Mouse (Mus musculus) ES-Bruce4 (cell line): ENCODE measurements around the gene 1700088E04Rik. TPM values are rescaled to one million over a fixed set of nuclear protein-coding genes. Genes with fewer than 3 reads are reported as not detected.

Experiments used
- H3K27ac ChIP-seq: 2 replicates; pipeline ENCODE4 v1.5.1; 2012; ENCODE audit warnings: low read length, inconsistent platforms; ENCODE audit not compliant: insufficient read depth
- H3K27me3 ChIP-seq: 2 replicates; pipeline ENCODE4 v1.6.1; 2012; ENCODE audit warnings: mild to moderate bottlenecking, low read length, inconsistent platforms; ENCODE audit not compliant: control insufficient read depth, poor library complexity, insufficient read depth, severe bottlenecking
- H3K36me3 ChIP-seq: 2 replicates; pipeline ENCODE4 v1.6.1; 2012; ENCODE audit warnings: inconsistent platforms, mild to moderate bottlenecking, low read length, moderate library complexity; ENCODE audit not compliant: control insufficient read depth, poor library complexity, insufficient read depth, severe bottlenecking
- H3K4me1 ChIP-seq: one replicate; pipeline ENCODE4 v1.8.1; 2011; ENCODE audit warnings: low read length; ENCODE audit not compliant: control insufficient read depth, insufficient read depth
- H3K4me3 ChIP-seq: 2 replicates; pipeline ENCODE4 v1.5.1; 2011; ENCODE audit warnings: low read depth, mild to moderate bottlenecking, low read length
- H3K9ac ChIP-seq: 2 replicates; pipeline ENCODE4 v1.6.1; 2012; ENCODE audit warnings: low read depth, mild to moderate bottlenecking, inconsistent platforms; ENCODE audit not compliant: poor library complexity, severe bottlenecking
- H3K9me3 ChIP-seq: replicated peaks from 2 replicates; pipeline ENCODE4 v1.6.1; 2012; ENCODE audit warnings: mild to moderate bottlenecking, low read length, inconsistent platforms; ENCODE audit not compliant: control insufficient read depth, poor library complexity, insufficient read depth, severe bottlenecking
- CTCF ChIP-seq: IDR thresholded peaks from one replicate; pipeline ENCODE4 v1.8.1; 2011; ENCODE audit warnings: low read depth, low read length
- EP300 ChIP-seq: IDR thresholded peaks from 2 replicates; pipeline ENCODE4 v1.6.1; 2011; ENCODE audit warnings: low read depth, low read length; ENCODE audit not compliant: insufficient read depth
- POLR2A ChIP-seq: IDR thresholded peaks from one replicate; pipeline ENCODE4 v1.8.1; 2011; ENCODE audit warnings: low read length; ENCODE audit not compliant: insufficient read depth
- polyA plus RNA-seq: library from polyadenylated mRNA; stranded (reverse); fragments of >200 nt; gene quantifications from 2 replicates; pipeline ENCODE4 v1.2.4, GENCODE M21; 2011; ENCODE audit warnings: low read depth; ENCODE audit not compliant: missing spikeins, insufficient read depth, insufficient read length

The 1700088E04Rik gene
- polyA plus RNA-seq, 1 experiment = 1.4 TPM

DNA sequence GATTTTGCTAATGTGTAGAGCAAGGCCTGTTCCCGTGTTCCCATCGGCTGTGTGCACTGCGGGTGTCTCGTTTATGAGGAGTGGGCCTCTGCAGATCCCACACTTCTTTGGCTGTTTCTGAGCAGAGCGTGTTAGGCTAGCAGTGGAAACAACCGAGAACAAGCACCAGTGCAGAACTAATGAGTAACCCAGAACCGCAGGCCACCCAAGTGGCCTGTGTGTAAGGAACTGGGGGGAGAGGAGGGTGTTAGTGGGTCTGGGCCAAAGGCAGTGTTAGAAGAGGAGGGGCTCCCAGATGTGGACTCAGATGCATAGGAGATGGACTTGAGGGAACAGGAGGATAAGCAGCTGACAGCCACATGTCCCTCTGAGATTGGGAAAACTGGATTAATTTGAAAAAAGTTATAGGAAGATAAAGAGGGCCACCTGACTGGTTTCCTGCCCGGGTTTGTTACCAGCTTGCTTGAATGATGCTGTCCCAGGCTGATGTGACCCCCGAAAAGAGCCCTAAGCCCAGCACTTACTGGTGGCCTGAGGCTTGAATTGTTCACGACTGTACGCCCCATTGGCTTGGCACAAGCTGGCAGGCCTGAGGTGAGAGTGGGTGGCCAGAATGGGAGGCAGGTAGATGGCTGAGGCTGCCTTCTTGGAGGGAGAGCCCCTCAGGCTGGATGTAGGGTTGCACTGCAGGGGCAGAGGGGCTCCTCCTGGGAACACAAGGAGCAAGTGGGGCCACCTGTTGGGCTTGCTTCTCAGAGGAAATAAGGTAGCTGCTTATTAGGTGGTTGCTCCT, 5.1 kb downstream of the 1700088E04Rik start:
- H3K9me3 ChIP-seq = no peaks in the 10 kb centered on the region
- TF ChIP-seq EP300 (no peak), CTCF (no peak), POLR2A (no peak)
- no peak overlapping the region for H3K27ac ChIP-seq
- H3K27me3 ChIP-seq = no peaks in the 10 kb centered on the region
- peaks cover 2% of the 10 kb centered on the region for H3K4me1 ChIP-seq
- H3K9ac ChIP-seq = no peak overlapping the region
- no peak overlapping the region for H3K4me3 ChIP-seq
- no peaks in the 10 kb centered on the region for H3K36me3 ChIP-seq

DNA sequence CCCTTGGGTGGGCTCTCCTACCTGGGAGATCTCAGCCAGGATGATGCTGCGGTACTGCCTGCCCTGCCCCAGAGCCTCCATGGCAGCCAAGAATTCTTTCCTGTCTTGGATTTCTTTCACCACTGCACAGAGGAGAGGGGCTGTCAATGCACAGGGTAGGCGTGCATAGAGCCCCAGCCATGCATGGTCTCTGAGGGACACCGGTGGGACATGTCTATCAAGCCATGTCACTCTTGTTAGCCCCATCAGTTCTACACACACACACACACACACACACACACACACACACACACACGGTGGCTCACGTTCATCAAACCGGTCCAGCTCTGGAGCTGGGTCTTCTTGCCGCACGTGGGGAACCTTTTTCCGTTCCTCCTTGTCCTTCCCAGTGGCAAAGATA, 5.7 kb downstream of the 1700088E04Rik start:
- H3K4me1 ChIP-seq = peaks cover 2% of the 10 kb centered on the region
- H3K36me3 ChIP-seq = no peaks in the 10 kb centered on the region
- H3K9me3 ChIP-seq = no peaks in the 10 kb centered on the region
- no peaks in the 10 kb centered on the region for H3K27me3 ChIP-seq
- H3K4me3 ChIP-seq = no peak overlapping the region
- H3K27ac ChIP-seq = no peak overlapping the region
- H3K9ac ChIP-seq = no peak overlapping the region
- TF ChIP-seq CTCF (no peak), EP300 (no peak), POLR2A (no peak)

DNA sequence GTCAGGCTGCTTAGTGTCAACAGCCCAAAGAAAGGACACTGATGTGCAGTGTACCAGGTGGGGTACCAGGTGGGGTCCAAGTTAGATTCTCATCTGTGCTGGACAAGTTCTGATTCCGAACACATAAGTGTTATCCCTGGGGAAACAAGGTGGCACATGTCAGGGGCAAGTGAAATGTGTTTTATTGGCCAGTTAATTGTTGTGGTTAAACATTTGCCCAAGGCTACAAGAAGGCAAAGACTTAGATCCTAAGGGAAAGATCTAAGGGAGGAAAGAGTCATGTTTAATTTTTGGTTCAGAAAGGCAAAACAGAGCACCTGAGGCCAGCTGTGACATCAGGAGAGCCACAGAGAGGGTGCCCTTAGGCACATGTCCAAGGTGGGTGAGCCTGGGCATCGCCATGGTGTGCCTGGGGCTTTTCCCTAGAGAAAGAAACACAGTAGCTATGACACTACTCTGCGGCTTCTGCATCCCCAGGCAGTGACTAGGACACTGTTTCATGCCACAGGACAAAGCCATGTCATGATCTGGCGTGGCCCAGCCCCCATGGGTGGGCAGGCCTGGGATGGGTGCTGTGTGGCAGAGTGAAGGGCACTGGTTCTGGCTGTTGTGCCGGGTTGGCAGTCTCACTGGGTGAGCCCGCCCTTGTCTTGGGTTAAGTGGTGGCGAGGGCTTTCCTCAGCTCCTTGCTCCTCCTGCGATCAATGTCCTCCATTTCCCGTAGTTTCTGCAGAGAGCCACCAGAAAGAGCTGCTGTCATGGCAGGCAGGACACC, 6.4 kb downstream of the 1700088E04Rik start:
- Histone ChIP-seq H3K27ac (no peak overlapping the region), H3K36me3 (no peaks in the 10 kb centered on the region), H3K4me3 (no peak overlapping the region), H3K9me3 (no peaks in the 10 kb centered on the region), H3K4me1 (peaks cover 2% of the 10 kb centered on the region), H3K9ac (no peak overlapping the region), H3K27me3 (no peaks in the 10 kb centered on the region)
- TF ChIP-seq POLR2A = no peak
- no peak for TF ChIP-seq EP300

DNA sequence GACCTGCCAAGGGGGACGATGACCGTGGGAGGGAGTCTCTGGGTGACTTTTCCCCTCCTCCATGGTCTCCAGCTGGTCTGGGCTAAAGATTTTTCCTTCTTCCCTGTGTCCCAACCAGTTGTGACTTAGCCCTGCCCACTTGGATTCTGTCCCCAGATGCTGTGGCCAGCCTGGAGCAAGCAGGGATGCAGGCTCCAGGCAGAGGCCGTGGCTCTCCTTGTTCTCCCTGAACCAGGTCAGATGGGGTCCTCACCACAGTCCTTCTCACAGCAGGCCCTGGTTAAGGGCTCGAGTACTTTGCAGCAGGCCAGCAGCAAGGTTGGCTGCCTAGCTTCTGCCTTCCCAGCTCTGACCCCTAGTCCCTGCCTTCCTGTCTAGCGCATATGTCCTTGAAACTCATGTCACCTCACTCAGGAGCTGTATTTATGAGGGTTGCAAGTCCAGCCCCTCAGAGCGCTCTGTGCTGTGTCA, 7.8 kb downstream of the 1700088E04Rik start:
- TF ChIP-seq CTCF = no peak
- no peak for TF ChIP-seq POLR2A
- no peak for TF ChIP-seq EP300
- Histone ChIP-seq H3K36me3 (no peaks in the 10 kb centered on the region), H3K4me3 (no peak overlapping the region), H3K9me3 (no peaks in the 10 kb centered on the region), H3K9ac (no peak overlapping the region), H3K4me1 (peaks cover 2% of the 10 kb centered on the region), H3K27ac (no peak overlapping the region), H3K27me3 (no peaks in the 10 kb centered on the region)

DNA sequence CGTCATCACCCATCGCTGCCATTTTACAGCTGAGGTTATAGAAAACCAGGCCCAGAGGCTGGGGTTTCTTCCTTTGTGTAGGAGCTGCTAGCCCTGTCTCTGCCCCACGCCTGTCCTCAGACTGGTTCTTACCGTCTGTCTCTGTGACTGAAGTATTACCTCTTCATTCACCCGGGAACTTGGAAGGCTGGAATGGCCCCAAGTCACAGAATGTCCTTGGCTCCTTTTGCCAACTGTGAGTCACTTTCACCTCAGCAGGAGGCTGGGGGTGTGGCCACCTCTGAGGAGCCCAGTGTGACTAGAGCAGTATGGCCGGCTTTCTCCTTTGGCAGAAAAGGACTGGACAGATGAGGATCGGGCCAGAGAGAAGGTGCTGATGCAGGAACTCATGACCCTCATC, 9.6 kb downstream of the 1700088E04Rik start:
- Histone ChIP-seq H3K9ac (no peak overlapping the region), H3K27ac (no peak overlapping the region), H3K4me3 (no peak overlapping the region), H3K4me1 (peaks cover 2% of the 10 kb centered on the region), H3K36me3 (no peaks in the 10 kb centered on the region), H3K9me3 (no peaks in the 10 kb centered on the region), H3K27me3 (no peaks in the 10 kb centered on the region)
- TF ChIP-seq POLR2A (no peak), CTCF (no peak), EP300 (no peak)

DNA sequence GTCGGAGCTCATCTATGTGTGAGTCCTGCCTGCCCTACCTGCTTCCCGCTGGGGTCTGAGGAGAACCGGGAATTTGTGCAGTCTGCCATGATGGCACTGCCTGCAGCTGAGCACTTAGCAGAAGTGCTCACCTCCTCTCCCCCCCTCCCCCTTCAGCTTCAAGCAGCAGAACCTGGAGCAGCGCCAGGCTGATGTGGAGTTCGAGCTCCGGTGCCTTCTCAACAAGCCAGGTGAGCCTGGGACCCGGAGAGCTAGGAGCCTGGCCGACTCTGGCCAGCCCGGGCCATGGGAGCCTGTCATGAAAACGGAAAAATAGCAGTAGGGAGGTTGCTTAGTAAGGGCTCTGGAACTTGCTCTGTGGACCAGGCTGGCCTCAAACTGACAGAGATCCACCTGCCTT, 10.3 kb downstream of the 1700088E04Rik start:
- Histone ChIP-seq H3K4me1 (peaks cover 2% of the 10 kb centered on the region), H3K36me3 (no peaks in the 10 kb centered on the region), H3K27ac (no peak overlapping the region), H3K4me3 (no peak overlapping the region), H3K27me3 (no peaks in the 10 kb centered on the region), H3K9ac (no peak overlapping the region), H3K9me3 (no peaks in the 10 kb centered on the region)
- TF ChIP-seq EP300 (no peak), POLR2A (no peak), CTCF (no peak)
